Mouse (Mus musculus) heart, embryonic 12.5 days (tissue): Measurements from ENCODE around the gene Rnf145. TPM values are rescaled to one million over a fixed set of nuclear protein-coding genes. Genes with fewer than 3 reads are reported as not detected.
A peak's percentile ranks its signal among the peaks of the same experiment; 100 is the strongest.

Experiments used
- ATAC-seq: fragments of 200-750 bp; cut with Nextera tagmentation; 2 replicates; pipeline ENCODE4 v1.8.0; 2017; ENCODE audit warnings: moderate TSS enrichment, moderate library complexity; ENCODE audit not compliant: insufficient number of reproducible peaks, low FRiP score
- H3K27ac ChIP-seq: fragments of 300-500 bp; sonication (generic); 2 replicates; pipeline ENCODE4 v1.5.1; 2016; ENCODE audit warnings: mild to moderate bottlenecking, moderate library complexity; ENCODE audit not compliant: poor library complexity, severe bottlenecking
- H3K27me3 ChIP-seq: fragments of 300-500 bp; sonication (generic); replicated peaks from 2 replicates; pipeline ENCODE4 v1.6.1; 2016; ENCODE audit warnings: mild to moderate bottlenecking, moderate library complexity
- H3K36me3 ChIP-seq: fragments of 300-500 bp; sonication (generic); 2 replicates; pipeline ENCODE4 v1.6.1; 2016; ENCODE audit warnings: mild to moderate bottlenecking, moderate library complexity
- H3K4me1 ChIP-seq: fragments of 300-500 bp; sonication (generic); replicated peaks from 2 replicates; pipeline ENCODE4 v1.6.1; 2016; ENCODE audit warnings: mild to moderate bottlenecking
- H3K4me2 ChIP-seq: fragments of 300-500 bp; sonication (generic); 2 replicates; pipeline ENCODE4 v1.6.1; 2016; ENCODE audit warnings: mild to moderate bottlenecking, moderate library complexity
- H3K4me3 ChIP-seq: fragments of 300-500 bp; sonication (generic); 2 replicates; pipeline ENCODE4 v1.5.1; 2016; ENCODE audit warnings: mild to moderate bottlenecking
- H3K9ac ChIP-seq: fragments of 300-500 bp; sonication (generic); 2 replicates; pipeline ENCODE4 v1.6.1; 2016; ENCODE audit warnings: mild to moderate bottlenecking, moderate library complexity
- H3K9me3 ChIP-seq: fragments of 300-500 bp; sonication (generic); replicated peaks from 2 replicates; pipeline ENCODE4 v1.6.1; 2016; ENCODE audit warnings: mild to moderate bottlenecking, moderate library complexity
- WGBS: fragments of 180-500 bp; shearing (Covaris S2); methylation state at CpG from one replicate; pipeline ENCODE4 v1.1.7; 2016; 5-methylcytosine and 5-hydroxymethylcytosine counted together
- polyA plus RNA-seq: library from polyadenylated mRNA; unstranded; fragments of >200 nt; fragmentation: Nextera tagmentation; extraction: Ambion mirVana; gene quantifications from 2 replicates; pipeline ENCODE4 v1.2.1, GENCODE M21; 2016

Gene Rnf145
- polyA plus RNA-seq, 1 experiment from 2014 or later = 70.6 TPM

- H3K4me1 ChIP-seq = peaks cover 31% of the 10 kb centered on the region
- no peak overlapping the region for H3K4me2 ChIP-seq
- H3K9me3 ChIP-seq = no peaks in the 10 kb centered on the region
- no peak for ATAC-seq
- no peak overlapping the region for H3K9ac ChIP-seq
- 92% methylated on average over 11 of the region's 11 CpGs for WGBS
- peaks cover 51% of the 10 kb centered on the region for H3K36me3 ChIP-seq
- no peak overlapping the region for H3K27ac ChIP-seq
- H3K4me3 ChIP-seq = no peak overlapping the region
- H3K27me3 ChIP-seq = no peaks in the 10 kb centered on the region
Observed at GRCm38 (mm10) chr11:44526654-44527263, 8.0 kb downstream of the Rnf145 start.

GRCm38 (mm10) chr11:44528560-44529199 lies 9.9 kb downstream of the Rnf145 start:
- Histone ChIP-seq H3K9me3 (no peaks in the 10 kb centered on the region), H3K4me3 (no peak overlapping the region), H3K4me2 (0 out of 2 replicates have a peak overlapping the region, but pooled peaks have one; percentile 29), H3K9ac (no peak overlapping the region), H3K27ac (no peak overlapping the region; the same call in 1 of the 2 replicates), H3K36me3 (peaks cover 66% of the 10 kb centered on the region), H3K4me1 (peaks cover 25% of the 10 kb centered on the region), H3K27me3 (no peaks in the 10 kb centered on the region)
- WGBS = 86% methylated on average over 14 of the region's 14 CpGs
- peak; percentile 59; the same call in 1 of the 2 replicates for ATAC-seq

GRCm38 (mm10) chr11:44529200-44529599 lies 10.4 kb downstream of the Rnf145 start:
- ATAC-seq = peak; percentile 85
- H3K27me3 ChIP-seq = no peaks in the 10 kb centered on the region
- peak overlapping the region; percentile 29; the same call in 1 of the 2 replicates for H3K4me2 ChIP-seq
- 69% methylated on average over 12 of the region's 12 CpGs for WGBS
- H3K27ac ChIP-seq = no peak overlapping the region
- H3K9ac ChIP-seq = no peak overlapping the region
- no peak overlapping the region for H3K4me3 ChIP-seq
- H3K36me3 ChIP-seq = peaks cover 71% of the 10 kb centered on the region
- H3K9me3 ChIP-seq = no peaks in the 10 kb centered on the region
- H3K4me1 ChIP-seq = peaks cover 19% of the 10 kb centered on the region

DNA sequence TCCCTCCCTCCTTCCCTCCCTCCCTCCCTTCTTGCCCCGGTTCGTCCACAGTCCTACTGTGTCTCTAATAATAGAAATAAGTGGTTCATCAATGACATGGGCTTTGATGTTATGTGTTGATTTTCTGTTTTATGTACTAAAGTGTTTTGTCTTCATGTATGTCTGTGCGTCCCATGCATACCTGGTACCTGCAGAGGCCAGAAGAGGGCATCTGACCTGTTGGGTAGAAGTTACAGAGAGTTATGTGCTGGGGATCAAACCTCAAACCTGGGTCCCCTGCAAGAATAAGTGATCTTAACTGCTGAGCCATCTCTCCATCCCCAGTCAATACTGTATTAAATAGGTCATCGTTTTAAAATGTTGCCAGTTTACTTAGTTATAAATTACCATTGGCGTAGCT lies 11.0 kb downstream of the Rnf145 start:
- H3K27me3 ChIP-seq = no peaks in the 10 kb centered on the region
- no peak overlapping the region for H3K9ac ChIP-seq
- H3K4me1 ChIP-seq = peaks cover 19% of the 10 kb centered on the region
- no peaks in the 10 kb centered on the region for H3K9me3 ChIP-seq
- H3K27ac ChIP-seq = no peak overlapping the region
- ATAC-seq = no peak
- peaks cover 71% of the 10 kb centered on the region for H3K36me3 ChIP-seq
- WGBS = 79% methylated on average over 5 of the region's 5 CpGs
- H3K4me2 ChIP-seq = no peak overlapping the region
- no peak overlapping the region for H3K4me3 ChIP-seq

DNA sequence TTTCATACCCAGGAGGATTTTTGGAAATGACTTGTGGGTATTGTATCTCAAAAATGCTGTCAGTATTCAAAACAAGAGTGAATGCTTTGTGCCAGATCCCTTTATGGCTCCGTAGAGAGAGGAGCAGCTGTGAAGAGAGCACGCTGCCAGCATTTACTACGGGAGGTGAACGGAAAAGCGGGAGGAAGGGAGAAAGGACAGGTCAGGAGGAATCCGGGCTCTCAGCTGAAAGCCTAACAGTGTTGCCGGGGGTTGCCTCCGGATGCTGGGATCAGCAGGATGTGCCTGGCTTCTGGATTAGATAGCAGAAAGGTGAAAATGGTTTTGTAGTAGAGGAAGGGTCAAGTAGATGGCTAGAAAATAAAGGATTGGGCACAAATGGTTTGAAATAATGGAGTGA lies 11.6 kb downstream of the Rnf145 start:
- no peak overlapping the region for H3K4me3 ChIP-seq
- H3K36me3 ChIP-seq = peaks cover 66% of the 10 kb centered on the region

DNA sequence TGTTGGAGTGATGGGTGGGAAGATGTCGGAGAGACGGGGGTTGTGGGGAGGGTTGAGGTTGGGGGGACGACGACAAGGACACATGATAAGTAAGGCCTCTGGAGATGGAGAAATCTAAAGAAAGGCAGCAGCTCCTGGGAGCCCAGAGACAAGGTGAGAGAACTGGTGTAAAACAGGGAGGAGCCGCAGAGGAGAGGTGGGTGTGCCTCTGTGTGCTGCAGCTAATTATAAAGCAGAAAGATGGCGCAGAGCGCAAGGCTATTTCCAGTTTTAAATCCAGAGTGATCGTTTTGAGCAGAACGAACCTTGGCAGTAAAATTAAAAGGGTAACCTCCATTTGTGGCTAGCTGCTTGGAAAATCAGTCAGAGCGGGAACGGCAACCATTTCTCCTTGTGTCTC lies 12.1 kb downstream of the Rnf145 start:
- Histone ChIP-seq H3K27me3 (no peaks in the 10 kb centered on the region), H3K9ac (no peak overlapping the region), H3K27ac (no peak overlapping the region; the same call in 1 of the 2 replicates), H3K4me3 (no peak overlapping the region), H3K4me2 (peak overlapping the region; percentile 25), H3K9me3 (no peaks in the 10 kb centered on the region), H3K4me1 (peaks cover 22% of the 10 kb centered on the region), H3K36me3 (peaks cover 62% of the 10 kb centered on the region)
- no peak for ATAC-seq
- 61% methylated on average over 11 of the region's 11 CpGs for WGBS

More for the DNA sequence above, 11.6 kb downstream of the Rnf145 start:
- whole genome bisulfite sequencing = 56% methylated on average over 8 of the region's 8 CpGs
- Histone ChIP-seq H3K9ac (no peak overlapping the region), H3K27me3 (no peaks in the 10 kb centered on the region), H3K9me3 (no peaks in the 10 kb centered on the region), H3K27ac (0 out of 2 replicates have a peak overlapping the region, but pooled peaks have one; percentile 12), H3K4me2 (peak overlapping the region; percentile 25), H3K4me1 (peaks cover 22% of the 10 kb centered on the region)
- ATAC-seq = no peak

DNA sequence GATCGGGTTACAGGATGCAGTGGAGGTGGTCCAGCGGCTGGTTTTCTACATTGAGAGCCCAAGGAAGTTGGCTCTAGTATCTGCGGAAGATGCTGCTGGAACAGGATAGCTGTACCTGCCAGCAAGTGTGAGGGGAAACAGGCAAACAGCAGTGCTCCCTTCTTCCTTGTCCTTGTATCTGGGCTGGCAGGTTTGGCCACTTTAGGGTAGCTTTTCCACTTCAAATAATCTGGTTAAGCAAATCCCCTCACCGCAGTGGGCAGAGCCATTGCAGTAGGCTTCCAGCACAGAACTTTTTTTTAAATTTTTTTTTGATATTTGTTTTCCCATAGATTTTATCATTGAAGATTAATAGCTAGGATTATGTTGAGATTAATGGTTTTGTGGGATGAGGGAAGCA lies 12.9 kb downstream of the Rnf145 start:
- Histone ChIP-seq H3K4me2 (no peak overlapping the region), H3K4me3 (no peak overlapping the region), H3K9ac (no peak overlapping the region), H3K27ac (no peak overlapping the region), H3K9me3 (no peaks in the 10 kb centered on the region), H3K27me3 (no peaks in the 10 kb centered on the region), H3K36me3 (peaks cover 57% of the 10 kb centered on the region), H3K4me1 (peaks cover 22% of the 10 kb centered on the region)
- 89% methylated on average over 4 of the region's 4 CpGs for WGBS
- ATAC-seq = no peak

GRCm38 (mm10) chr11:44532846-44533781 lies 14.3 kb downstream of the Rnf145 start:
- Histone ChIP-seq H3K9ac (no peak overlapping the region), H3K4me2 (no peak overlapping the region), H3K9me3 (no peaks in the 10 kb centered on the region), H3K27ac (no peak overlapping the region), H3K27me3 (no peaks in the 10 kb centered on the region), H3K4me3 (no peak overlapping the region), H3K36me3 (peaks cover 60% of the 10 kb centered on the region), H3K4me1 (peaks cover 22% of the 10 kb centered on the region)
- no peak for ATAC-seq
- 92% methylated on average over 17 of the region's 17 CpGs for WGBS

DNA sequence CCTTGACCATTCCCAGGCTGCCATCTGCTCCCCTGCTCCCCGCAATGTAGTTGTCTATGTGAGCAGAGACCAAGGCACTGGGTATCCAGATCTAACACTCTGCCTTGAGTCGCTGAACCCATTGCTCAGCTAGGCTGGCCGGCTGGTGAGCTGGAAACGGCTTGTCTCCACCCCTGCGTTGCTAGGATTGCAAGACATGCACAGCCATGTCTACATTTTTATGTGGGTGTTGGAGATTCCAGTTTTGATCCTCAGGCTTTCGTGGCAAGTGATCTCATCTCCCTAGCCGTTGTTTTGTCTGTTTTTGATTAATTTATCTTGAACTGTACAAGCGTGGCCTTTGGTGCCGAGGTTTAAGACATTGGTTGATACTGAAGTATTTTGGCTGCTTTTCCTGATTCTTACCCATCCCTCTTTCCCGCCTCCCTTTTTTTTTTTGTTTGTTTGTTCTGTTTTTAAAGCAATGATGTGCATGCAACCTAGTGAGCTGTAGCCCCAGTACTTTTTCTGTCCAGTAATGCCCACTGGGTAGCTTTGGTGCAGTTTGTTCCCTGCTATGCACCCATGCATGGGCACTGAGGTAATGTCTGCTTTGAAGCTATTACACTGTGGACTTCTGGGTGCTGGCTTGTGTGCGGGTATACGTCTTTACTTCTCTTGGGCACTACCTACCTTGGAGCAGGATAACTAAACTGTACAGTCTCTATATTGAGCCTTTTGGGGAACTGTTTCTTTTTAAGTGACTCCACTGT lies 16.4 kb downstream of the Rnf145 start:
- H3K27me3 ChIP-seq = no peaks in the 10 kb centered on the region
- H3K27ac ChIP-seq = no peak overlapping the region
- peaks cover 62% of the 10 kb centered on the region for H3K36me3 ChIP-seq
- no peak overlapping the region for H3K9ac ChIP-seq
- H3K4me2 ChIP-seq = no peak overlapping the region
- WGBS = 77% methylated on average over 12 of the region's 12 CpGs
- H3K4me1 ChIP-seq = peaks cover 15% of the 10 kb centered on the region
- no peak overlapping the region for H3K4me3 ChIP-seq
- no peaks in the 10 kb centered on the region for H3K9me3 ChIP-seq
- no peak for ATAC-seq

DNA sequence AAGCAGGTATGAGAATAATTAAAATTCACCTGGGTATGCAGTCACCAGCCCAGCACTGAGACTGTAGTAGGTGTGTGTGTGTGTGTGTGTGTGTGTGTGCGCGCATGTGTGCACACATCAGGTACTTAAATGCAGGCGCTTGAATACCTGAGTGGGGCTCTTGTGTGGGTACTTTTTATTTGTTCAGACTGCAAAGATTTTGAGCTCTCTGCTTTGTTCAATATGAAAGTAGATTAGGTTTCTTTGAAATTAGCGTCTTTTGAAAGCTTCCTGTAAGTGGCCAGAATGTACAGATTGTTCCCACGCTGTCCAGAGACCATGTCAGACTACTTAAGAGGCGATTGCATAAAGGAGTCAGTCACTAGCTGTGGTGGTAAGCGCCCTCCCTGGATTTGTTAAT lies 18.6 kb downstream of the Rnf145 start:
- Histone ChIP-seq H3K4me2 (no peak overlapping the region), H3K27me3 (no peaks in the 10 kb centered on the region), H3K9ac (no peak overlapping the region), H3K27ac (no peak overlapping the region), H3K4me1 (peaks cover 3% of the 10 kb centered on the region; the same call in 1 of the 2 replicates), H3K4me3 (no peak overlapping the region), H3K9me3 (no peaks in the 10 kb centered on the region), H3K36me3 (peaks cover 65% of the 10 kb centered on the region)
- 90% methylated on average over 7 of the region's 7 CpGs for WGBS
- no peak for ATAC-seq
